Mouse (Mus musculus): ENCODE measurements around the gene Ly86.

- TF ChIP-seq ETS1 (conservative IDR thresholded peaks at IDR 0.05; ENCODE audit: low read depth, low read length) (peak; percentile 70), CTCF (conservative IDR thresholded peaks at IDR 0.05 in 1 of 2, IDR thresholded peaks at IDR 0.05 in 1 of 2; ENCODE audit: low read depth in 2 of 2, low read length in 2 of 2) (no peak), POLR2A (IDR thresholded peaks at IDR 0.05; ENCODE audit: low read depth, low read length) (peak; percentile 15; the same call in 1 of the 2 replicates), ZC3H11A (IDR thresholded peaks at IDR 0.05; ENCODE audit: low read depth, low read length) (no peak), ZNF384 (IDR thresholded peaks at IDR 0.05; ENCODE audit: low read depth, low read length) (no peak), CHD1 (IDR thresholded peaks at IDR 0.05; ENCODE audit: low read depth, low read length) (no peak)
Observed at GRCm38 (mm10) chr13:37403708-37404107, 58.7 kb downstream of the Ly86 start.
